ENCODE assay signal across 14 mouse cellular contexts in genomic region chr19:26564850-26565249, GRCm38 (mm10).
"Had no signal": no experiment of that assay in that cellular context is flagged by ENCODE, and none has a peak within 500 bp of the region (broad histone marks: within the 10 kb centered on the region; RNA-seq: fewer than 3 reads in every experiment).

No protein-coding gene starts in this region.

- H3K9ac ChIP-seq: limb, embryonic 15.5 days; liver, embryonic 12.5 days; lung, embryonic 14.5 days; midbrain, embryonic 13.5 days; stomach, embryonic 15.5 days had no signal

- H3K4me1 ChIP-seq: liver, embryonic 12.5 days; midbrain, embryonic 13.5 days; stomach, embryonic 15.5 days had no signal

- H3K4me3 ChIP-seq: limb, embryonic 15.5 days; liver, embryonic 12.5 days; midbrain, embryonic 13.5 days; stomach, embryonic 15.5 days had no signal

- H3K9me3 ChIP-seq: limb, embryonic 15.5 days; liver, embryonic 12.5 days; midbrain, embryonic 13.5 days; stomach, embryonic 15.5 days had no signal

- ATAC-seq: intestine, embryonic 16.5 days; liver, embryonic 12.5 days; midbrain, embryonic 13.5 days had no signal

- DNase-seq: kidney, adult 8-10 months; kidney, postnatal 10 days; layer of hippocampus, postnatal 36 days; lung, embryonic 14.5 days; lung, postnatal 14 days; right cerebral cortex, postnatal 14 days; thymus, adult 2 months; thymus, postnatal 25 days had no signal

- H3K27me3 ChIP-seq: limb, embryonic 15.5 days; liver, embryonic 12.5 days; midbrain, embryonic 13.5 days; stomach, embryonic 15.5 days had no signal

- H3K4me2 ChIP-seq: limb, embryonic 15.5 days; liver, embryonic 12.5 days; lung, embryonic 14.5 days; midbrain, embryonic 13.5 days; stomach, embryonic 15.5 days had no signal

- H3K27ac ChIP-seq: limb, embryonic 15.5 days; liver, embryonic 12.5 days; macrophage; midbrain, embryonic 13.5 days; stomach, embryonic 15.5 days had no signal

- H3K36me3 ChIP-seq: limb, embryonic 15.5 days; liver, embryonic 12.5 days; midbrain, embryonic 13.5 days; stomach, embryonic 15.5 days had no signal
